Mouse (Mus musculus): ENCODE measurements around the gene Il12rb1. TPM values are rescaled to one million over a fixed set of nuclear protein-coding genes. Genes with fewer than 3 reads are reported as not detected.

The Il12rb1 gene
- polyA plus RNA-seq, 1 experiment from 2014 or later, result not detected

DNA sequence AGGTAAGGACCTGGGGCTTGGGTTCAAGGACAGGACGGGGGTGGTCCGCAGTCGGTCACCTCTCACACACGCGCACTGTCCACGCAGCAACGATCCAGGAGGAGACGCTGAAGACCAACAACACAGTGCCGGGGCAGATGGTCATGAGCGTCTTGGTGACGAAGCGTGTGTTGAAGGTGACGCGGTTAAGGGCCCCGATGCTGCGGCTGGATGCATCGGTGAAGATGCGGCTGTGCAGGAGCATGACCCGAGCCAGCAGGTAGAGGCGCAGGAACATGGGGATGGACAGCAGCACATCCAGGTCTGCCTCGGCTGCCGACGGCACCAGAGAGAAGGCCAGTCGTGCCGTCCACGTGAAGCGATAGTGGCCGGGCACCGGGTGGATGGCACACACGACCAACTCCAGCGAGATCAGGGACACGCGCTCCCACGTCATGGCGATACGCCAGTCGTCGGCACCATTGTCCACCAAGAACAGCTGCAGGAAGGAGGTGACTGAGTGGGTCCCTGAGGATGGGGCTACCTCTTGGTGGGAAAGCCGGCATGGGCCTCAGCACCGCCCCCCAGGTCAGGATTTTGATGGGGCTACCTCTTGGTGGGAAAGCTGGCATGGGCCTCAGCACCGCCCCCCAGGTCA lies 44.5 kb downstream of the Il12rb1 start:
- no peak overlapping the region for H3K27ac ChIP-seq
- H3K27me3 ChIP-seq (ENCODE audit: insufficient read depth, poor library complexity, severe bottlenecking), result peaks cover 69% of the 10 kb centered on the region
- no peaks in the 10 kb centered on the region for H3K36me3 ChIP-seq
- no peaks in the 10 kb centered on the region for H3K9me3 ChIP-seq
- WGBS, result 83% methylated on average over 41 of the region's 41 CpGs
- DNase-seq (ENCODE audit: low spot score), result no peak
- H3K4me1 ChIP-seq, result peaks cover 34% of the 10 kb centered on the region
- no peak overlapping the region for H3K4me3 ChIP-seq

GRCm38 (mm10) chr8:70853863-70854262 lies 45.6 kb downstream of the Il12rb1 start:
- Histone ChIP-seq H3K4me1 (peaks cover 39% of the 10 kb centered on the region), H3K4me3 (no peak overlapping the region), H3K9me3 (no peaks in the 10 kb centered on the region), H3K36me3 (no peaks in the 10 kb centered on the region), H3K27me3 (ENCODE audit: insufficient read depth, poor library complexity, severe bottlenecking) (peaks cover 66% of the 10 kb centered on the region), H3K27ac (no peak overlapping the region)
- WGBS, result 72% methylated on average over 2 of the region's 2 CpGs
- no peak for DNase-seq (ENCODE audit: low spot score)

DNA sequence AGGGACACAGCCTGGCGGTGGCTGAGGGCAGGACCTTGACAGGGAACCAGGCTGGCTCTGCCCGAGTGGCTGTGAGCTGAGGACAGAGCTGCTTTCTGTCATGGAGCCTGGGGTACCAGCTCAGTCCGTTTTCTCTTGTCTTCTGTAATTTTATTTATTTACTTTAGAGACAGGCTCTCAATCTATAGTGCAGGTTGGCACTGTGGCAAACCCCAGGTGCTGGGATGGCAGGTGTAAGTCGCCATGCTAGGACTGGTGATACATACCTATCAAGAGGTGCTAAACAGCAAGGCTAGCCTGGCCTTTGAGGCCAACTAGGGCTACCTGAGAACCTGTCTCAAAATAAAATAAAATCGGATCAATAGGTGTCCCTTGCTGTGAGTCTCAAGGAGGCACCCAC lies 47.8 kb downstream of the Il12rb1 start:
- 58% methylated on average over 5 of the region's 5 CpGs for WGBS
- no peak overlapping the region for H3K4me3 ChIP-seq

DNA sequence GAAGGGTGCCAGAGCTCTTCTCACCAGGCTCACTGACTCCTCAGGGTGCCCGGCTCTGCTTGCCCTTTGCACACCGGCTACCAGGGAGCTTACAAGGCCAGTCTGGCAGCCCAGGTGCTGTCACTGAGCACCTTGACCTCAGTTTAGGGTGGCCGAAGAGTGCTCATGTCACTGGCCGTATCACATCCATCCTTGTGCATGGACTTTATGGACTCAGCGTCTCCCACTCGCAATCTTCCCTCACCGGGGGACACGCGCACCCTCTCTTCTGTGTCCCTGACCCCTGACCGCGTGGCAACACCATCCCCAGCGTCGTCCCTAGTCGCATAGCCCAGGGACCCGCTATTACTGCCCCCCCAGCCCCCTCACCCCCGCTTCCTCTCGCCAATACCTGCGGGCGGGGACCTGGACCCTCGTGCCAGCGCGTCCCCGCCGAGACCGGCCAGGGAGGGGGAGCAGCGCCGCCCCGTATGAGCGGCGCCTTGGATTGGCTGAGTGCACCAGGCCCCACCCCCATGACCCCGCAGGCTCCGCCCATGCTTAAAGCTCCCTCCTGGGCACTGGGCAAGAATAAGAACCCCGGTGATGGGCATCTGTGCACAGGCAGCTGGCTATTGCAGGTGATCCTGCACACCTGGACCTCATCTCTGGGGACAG lies 48.4 kb downstream of the Il12rb1 start:
- Histone ChIP-seq H3K4me3 (peak overlapping the region; percentile 66), H3K27ac (peak overlapping the region; percentile 78), H3K27me3 (ENCODE audit: insufficient read depth, poor library complexity, severe bottlenecking) (peaks cover 63% of the 10 kb centered on the region), H3K9me3 (no peaks in the 10 kb centered on the region), H3K36me3 (no peaks in the 10 kb centered on the region), H3K4me1 (peaks cover 35% of the 10 kb centered on the region)
- WGBS, result 9% methylated on average over 33 of the region's 33 CpGs
- DNase-seq (ENCODE audit: low spot score), result no peak

More for the DNA sequence above, 47.8 kb downstream of the Il12rb1 start:
- Histone ChIP-seq H3K9me3 (no peaks in the 10 kb centered on the region), H3K27ac (no peak overlapping the region), H3K36me3 (no peaks in the 10 kb centered on the region), H3K27me3 (ENCODE audit: insufficient read depth, poor library complexity, severe bottlenecking) (peaks cover 58% of the 10 kb centered on the region), H3K4me1 (peaks cover 37% of the 10 kb centered on the region)
- no peak for DNase-seq (ENCODE audit: low spot score)

GRCm38 (mm10) chr8:70857516-70857915 lies 49.3 kb downstream of the Il12rb1 start:
- H3K4me1 ChIP-seq, result peaks cover 33% of the 10 kb centered on the region
- peaks cover 68% of the 10 kb centered on the region for H3K27me3 ChIP-seq (ENCODE audit: insufficient read depth, poor library complexity, severe bottlenecking)
- no peaks in the 10 kb centered on the region for H3K36me3 ChIP-seq
- no peak overlapping the region for H3K27ac ChIP-seq
- no peaks in the 10 kb centered on the region for H3K9me3 ChIP-seq
- WGBS, result 13% methylated on average over 4 of the region's 4 CpGs
- no peak for DNase-seq (ENCODE audit: low spot score)
- H3K4me3 ChIP-seq, result no peak overlapping the region

DNA sequence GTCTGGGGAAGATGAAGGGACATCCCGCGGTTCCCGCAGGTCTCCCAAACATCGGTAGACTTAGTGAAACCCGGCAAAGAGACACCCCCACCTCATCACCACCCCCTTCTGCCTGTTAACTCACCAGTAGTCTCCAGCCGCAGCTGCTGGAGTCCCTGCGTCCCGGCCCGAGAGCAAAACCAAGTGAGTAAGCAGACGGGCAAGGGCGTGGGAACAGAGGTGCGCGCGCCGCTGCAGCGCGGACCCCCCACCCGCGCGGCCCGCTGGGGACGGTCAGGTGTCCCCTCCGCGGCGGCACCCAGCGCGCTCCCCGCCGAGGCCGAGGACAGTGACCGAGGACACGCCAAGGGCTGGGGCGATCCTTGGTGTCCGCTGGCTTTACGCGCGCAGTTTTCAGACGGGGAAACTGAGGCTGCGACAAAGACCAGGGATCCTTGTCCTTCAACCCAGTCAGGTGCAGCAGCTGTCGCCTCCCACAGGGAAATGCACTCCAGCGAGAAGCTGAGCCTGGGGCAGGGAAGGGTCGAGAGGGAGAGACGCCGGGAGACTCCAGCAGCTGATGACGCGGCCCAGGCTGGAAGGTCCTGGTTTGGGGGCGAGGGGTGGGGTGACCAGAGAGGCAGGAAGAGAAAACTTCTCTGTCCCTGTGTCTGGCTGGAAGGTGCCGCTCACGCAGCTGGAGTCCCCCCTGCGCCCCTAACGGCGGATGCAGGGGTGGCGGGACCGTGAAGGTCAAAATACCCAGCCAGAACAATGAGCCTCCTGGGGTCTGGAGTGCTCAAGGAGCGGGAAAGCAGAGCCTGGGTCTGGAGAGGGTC lies 54.8 kb downstream of the Il12rb1 start, which contains the start of gene Kcnn1:
TSS of gene Kcnn1 (minus strand) at position 435 of the 818 bp plus-strand sequence.
- Histone ChIP-seq H3K27me3 (ENCODE audit: insufficient read depth, poor library complexity, severe bottlenecking) (peaks cover 54% of the 10 kb centered on the region), H3K36me3 (peaks cover 6% of the 10 kb centered on the region), H3K4me1 (peaks cover 58% of the 10 kb centered on the region), H3K9me3 (no peaks in the 10 kb centered on the region), H3K4me3 (peak within 1 kb of the TSS; percentile 65), H3K27ac (peak within 1 kb of the TSS; percentile 90)
- DNase-seq (ENCODE audit: low spot score), result no peak
- under 1% methylated on average over 55 of the region's 55 CpGs for WGBS

- no peaks in the 10 kb centered on the region for H3K9me3 ChIP-seq
- peaks cover 65% of the 10 kb centered on the region for H3K4me1 ChIP-seq
- H3K27ac ChIP-seq, result peak overlapping the region; percentile 90
- H3K4me3 ChIP-seq, result peak overlapping the region; percentile 65
- peaks cover 51% of the 10 kb centered on the region for H3K27me3 ChIP-seq (ENCODE audit: insufficient read depth, poor library complexity, severe bottlenecking)
- peaks cover 9% of the 10 kb centered on the region for H3K36me3 ChIP-seq
- no peak for DNase-seq (ENCODE audit: low spot score)
- under 1% methylated on average over 46 of the region's 46 CpGs for WGBS
Measured at GRCm38 (mm10) chr8:70863956-70864711, 55.9 kb downstream of the Il12rb1 start.

DNA sequence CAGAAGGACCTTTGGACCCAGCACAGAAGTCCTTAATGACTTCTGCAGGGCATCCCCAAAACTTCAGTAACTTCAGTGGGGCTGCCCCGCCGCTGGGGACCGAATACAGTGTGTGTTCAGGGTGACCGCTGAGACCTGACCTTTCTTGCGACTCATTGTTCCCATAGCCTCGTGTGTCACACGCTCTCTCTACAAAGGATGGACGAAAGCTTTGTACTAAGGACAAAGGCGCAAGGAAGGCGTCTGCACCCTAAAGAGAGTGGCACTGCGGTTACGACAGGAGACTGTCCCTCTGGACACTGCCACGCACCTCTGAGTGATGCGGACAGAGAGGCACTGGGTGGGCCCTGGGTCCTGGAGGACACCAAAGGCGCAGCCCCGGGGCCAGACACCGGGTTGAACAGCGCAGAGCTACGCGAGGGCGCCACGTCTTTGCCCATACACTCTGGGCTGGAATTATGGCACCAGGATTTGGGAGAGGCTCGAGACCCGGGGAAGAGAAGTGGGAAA lies 56.5 kb downstream of the Il12rb1 start:
- Histone ChIP-seq H3K36me3 (peaks cover 9% of the 10 kb centered on the region), H3K4me3 (peak overlapping the region; percentile 65), H3K9me3 (no peaks in the 10 kb centered on the region), H3K4me1 (peaks cover 71% of the 10 kb centered on the region), H3K27me3 (ENCODE audit: insufficient read depth, poor library complexity, severe bottlenecking) (peaks cover 51% of the 10 kb centered on the region), H3K27ac (peak overlapping the region; percentile 90)
- 1% methylated on average over 24 of the region's 24 CpGs for WGBS
- no peak for DNase-seq (ENCODE audit: low spot score)

DNA sequence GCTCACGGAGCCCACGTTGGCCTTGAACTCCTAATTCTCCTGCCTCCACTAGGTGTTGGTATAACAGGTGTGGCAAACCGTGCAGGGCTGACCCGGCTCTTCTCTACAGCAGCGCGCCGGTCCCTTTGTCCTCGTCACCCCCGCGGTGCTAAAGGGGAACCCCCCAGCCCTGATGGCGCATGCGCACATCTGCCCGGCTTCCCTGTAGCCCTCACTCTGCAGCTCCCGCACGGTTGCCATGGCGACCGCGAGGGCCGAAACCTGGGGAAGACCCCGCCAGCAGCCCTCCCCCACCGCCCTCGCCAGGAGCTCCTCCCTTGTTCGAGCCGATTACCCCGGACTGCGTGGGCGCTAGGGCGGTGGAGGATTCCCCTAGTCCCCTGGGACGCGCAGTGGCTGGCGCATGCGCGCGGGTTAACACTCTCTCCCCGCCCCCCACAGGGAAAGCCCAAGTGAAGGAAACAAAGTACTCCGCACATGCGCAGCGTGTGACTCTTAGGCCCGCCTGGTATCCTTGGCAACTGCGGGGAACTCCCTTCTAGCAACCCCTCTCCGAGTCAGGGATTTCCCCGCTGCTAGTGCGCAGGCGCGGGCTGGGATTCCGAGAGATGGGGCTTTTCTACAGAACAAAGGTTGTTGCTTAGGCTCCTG lies 57.2 kb downstream of the Il12rb1 start:
- DNase-seq (ENCODE audit: low spot score), result peak; percentile 99
- Histone ChIP-seq H3K4me1 (peaks cover 73% of the 10 kb centered on the region), H3K4me3 (peak overlapping the region; percentile 65), H3K36me3 (peaks cover 9% of the 10 kb centered on the region), H3K9me3 (no peaks in the 10 kb centered on the region), H3K27ac (peak overlapping the region; percentile 90), H3K27me3 (ENCODE audit: insufficient read depth, poor library complexity, severe bottlenecking) (peaks cover 45% of the 10 kb centered on the region)
- under 1% methylated on average over 46 of the region's 46 CpGs for WGBS

- Histone ChIP-seq H3K27me3 (ENCODE audit: insufficient read depth, poor library complexity, severe bottlenecking) (peaks cover 39% of the 10 kb centered on the region), H3K27ac (peak overlapping the region; percentile 90), H3K4me3 (peak overlapping the region; percentile 65), H3K4me1 (peaks cover 77% of the 10 kb centered on the region), H3K36me3 (peaks cover 9% of the 10 kb centered on the region), H3K9me3 (no peaks in the 10 kb centered on the region)
- no peak for DNase-seq (ENCODE audit: low spot score)
- WGBS, result 4% methylated on average over 12 of the region's 12 CpGs
Measured at GRCm38 (mm10) chr8:70866001-70866520, 57.8 kb downstream of the Il12rb1 start.

- Histone ChIP-seq H3K36me3 (peaks cover 9% of the 10 kb centered on the region), H3K27me3 (ENCODE audit: insufficient read depth, poor library complexity, severe bottlenecking) (peaks cover 34% of the 10 kb centered on the region), H3K27ac (0 out of 2 replicates have a peak overlapping the region, but pooled peaks have one; percentile 90), H3K4me1 (peaks cover 80% of the 10 kb centered on the region), H3K9me3 (no peaks in the 10 kb centered on the region), H3K4me3 (no peak overlapping the region; the same call in 1 of the 2 replicates)
- DNase-seq (ENCODE audit: low spot score), result no peak
- 83% methylated on average over 7 of the region's 7 CpGs for WGBS
Measured at GRCm38 (mm10) chr8:70866566-70866965, 58.3 kb downstream of the Il12rb1 start.

Measured in heart, embryonic 10.5 days (tissue).